Mouse (Mus musculus) cerebral cortex, adult 2 months (tissue): Measurements from ENCODE around the gene Acoxl.

Source experiments
- WGBS: fragments of 180-500 bp; shearing (Covaris S2); methylation state at CpG from one replicate; pipeline ENCODE4 v1.1.7; 2018; 5-methylcytosine and 5-hydroxymethylcytosine counted together

Acoxl gene

DNA sequence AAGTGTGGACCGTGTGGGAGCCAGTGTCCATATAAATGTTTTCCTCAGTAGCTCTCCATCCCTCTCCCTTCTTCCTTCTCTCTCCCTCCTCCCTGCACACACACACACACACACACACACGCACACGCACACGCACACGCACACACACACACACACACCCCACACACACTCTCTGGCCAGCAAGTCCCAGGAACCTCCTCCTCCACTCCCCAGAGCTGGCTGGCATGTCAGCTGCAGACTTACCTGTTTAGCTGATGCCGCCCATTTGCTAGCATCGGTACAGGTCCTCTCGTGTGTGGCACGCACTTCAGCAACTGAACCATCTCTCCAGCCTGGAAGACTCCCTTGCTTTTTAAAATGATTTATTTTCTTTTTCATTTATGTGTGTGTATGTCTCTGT lies 280.3 kb downstream of the Acoxl start:
- WGBS = 96% methylated on average over 9 of the region's 9 CpGs

DNA sequence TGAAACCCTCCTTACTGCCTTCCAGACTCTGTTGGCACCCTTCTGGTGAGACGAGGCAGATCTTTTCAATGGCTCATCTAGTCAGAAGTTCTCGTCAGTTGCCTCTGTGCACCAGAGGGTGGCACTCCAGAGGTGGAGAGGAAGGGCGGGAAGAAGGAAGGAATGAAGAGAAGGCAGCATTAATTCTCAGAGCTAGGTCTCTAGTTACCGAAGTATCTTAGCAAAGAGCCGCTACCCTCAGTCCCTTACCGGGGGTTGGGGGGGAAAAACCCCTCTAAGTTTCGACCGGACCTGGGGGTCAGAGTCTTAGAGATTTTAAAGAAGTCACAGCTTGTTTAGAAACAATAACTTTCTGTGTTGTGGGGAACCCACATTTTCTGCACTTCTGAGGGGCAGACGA lies 283.8 kb downstream of the Acoxl start:
- 2% methylated on average over 9 of the region's 9 CpGs for WGBS

DNA sequence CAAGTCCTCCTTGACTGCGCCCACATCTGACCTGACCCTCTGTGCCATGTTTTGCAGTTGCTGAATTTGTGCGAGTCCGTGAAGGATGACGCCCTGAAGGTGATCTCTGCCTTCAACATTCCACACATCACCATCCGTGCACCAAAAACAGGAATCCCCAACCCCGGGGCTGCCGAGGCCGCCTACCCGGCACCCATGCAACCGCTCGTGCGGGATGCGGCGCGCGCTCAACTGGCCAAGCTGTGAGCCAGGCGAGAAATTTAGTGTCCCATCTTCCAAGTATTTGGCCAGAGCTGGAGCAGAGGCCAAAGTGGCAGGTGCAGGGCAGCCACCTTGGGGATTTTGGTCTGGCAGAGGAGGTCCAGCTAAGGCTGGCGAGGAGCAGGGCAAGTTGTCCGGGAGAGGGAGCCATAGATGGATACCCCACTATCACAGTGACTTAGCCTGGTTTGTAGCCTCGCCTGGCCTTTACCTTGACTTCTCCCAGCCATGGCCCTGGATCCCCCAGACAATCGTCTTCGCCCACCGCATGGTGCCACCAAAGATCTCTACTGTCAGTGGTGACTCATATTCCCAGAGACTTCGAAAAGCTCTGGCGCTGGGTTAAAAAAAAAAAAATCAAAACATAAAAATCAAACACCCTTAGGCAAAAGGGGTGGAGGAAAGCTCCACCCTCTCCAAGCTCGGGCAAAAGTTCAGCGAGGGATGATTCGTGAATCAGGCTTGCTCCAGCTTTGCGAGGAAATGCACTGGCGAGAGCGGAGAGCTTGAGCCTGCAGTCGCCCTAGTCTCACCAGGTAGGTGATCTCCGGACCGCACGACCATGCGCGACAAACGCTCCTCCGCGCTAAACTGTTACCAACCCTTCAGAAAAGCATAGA lies 284.5 kb downstream of the Acoxl start:
- 6% methylated on average over 40 of the region's 40 CpGs for WGBS

DNA sequence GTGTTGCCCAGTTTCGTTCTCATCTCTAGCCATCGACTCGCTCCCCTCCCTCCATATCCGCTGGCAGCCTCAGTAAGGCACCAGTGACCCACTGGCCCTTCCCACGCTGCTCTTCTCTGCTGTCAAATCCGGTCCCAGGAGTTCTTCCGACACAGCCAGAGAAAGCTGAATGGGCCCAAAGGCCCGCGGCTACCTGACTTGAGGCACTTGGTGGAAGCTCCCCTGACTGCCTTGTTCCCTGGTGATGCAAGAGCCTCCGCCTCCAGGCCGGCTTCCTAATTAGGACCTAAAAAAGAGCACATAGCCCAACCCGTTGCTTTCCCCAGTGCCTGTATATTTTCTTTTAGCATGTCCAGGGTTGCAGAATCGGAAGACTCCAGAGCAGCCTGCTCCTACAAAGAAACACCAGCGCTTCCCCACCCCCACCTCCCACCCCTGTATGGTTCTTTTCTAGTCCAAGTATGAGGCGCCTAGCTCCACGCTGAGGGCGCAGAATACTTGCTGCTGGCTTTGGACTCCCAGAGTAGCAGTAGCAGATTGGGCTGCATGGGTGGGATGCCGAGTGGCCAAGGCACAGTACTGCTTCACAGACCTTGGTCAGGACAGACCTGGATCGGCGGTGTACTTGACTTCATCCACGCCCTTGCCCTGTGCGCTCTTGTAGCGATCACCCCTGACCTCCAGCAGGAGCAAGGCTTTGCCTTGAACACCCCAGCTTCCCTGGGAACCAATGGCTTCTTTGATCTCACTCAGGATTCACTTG lies 285.4 kb downstream of the Acoxl start:
- 11% methylated on average over 23 of the region's 23 CpGs for WGBS

DNA sequence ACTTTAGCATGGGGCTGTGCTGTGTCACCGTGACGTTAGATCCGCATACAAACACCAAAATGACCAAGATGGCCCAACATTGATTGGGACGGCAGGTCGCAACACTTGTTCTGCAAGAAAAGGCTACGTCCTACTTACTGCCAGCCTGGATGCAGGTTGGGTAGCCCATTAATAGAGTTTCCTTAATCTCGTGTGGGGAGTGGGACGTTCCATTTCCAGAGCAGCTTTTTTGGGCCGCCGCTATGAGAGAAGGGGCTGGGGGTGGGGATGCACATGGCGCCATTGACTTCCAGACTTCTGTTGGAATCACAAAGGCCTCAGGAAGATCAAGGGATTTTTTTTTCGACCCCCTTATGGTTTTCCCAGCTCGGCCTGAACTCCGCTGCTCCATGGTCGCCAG lies 286.0 kb downstream of the Acoxl start:
- WGBS = 24% methylated on average over 15 of the region's 15 CpGs

DNA sequence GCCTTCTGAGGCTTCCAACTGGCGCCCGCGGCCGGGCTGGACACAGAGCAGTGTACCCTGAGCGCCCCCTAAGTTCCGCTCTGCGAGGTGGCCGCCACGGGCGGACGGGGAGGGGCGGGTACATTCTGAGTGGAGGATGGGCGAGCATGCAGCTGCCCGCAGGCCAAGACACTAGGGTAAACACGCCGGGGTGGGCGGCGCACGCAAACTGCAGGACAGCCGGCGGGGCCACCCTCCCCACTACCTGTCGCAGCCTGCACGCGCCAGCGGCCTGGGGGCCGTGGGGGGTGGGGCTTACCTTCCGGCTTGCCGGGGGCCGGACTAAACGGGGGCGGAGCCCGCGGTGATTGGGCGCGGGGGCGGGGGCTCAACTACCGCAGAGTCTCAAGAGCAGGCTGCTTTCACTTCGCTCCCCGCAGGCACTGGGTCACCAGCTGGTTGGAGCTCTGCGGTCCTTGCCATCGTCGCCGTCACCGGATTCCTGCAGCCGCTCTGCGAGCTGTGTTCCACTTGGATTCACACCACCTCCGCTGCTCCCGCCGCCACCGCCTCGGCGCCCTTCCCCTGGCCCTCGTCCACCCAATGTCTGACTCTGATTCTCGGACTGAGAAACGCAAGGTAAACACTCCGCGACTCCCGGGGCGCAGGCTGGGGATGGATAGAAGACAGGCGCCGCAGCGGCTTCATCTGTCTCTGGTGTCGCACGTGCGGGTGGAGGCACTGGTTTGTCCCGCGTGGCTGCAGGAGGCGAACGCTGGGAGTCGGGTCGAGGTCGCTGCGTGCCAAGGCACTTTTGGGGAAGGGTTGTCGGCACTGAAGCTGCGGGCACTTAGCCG lies 287.2 kb downstream of the Acoxl start, which contains the start of gene Bcl2l11:
Gene Bcl2l11, plus strand, starts transcription at position 404 of the 836 bp plus-strand sequence.
- WGBS = under 1% methylated on average over 76 of the region's 76 CpGs

DNA sequence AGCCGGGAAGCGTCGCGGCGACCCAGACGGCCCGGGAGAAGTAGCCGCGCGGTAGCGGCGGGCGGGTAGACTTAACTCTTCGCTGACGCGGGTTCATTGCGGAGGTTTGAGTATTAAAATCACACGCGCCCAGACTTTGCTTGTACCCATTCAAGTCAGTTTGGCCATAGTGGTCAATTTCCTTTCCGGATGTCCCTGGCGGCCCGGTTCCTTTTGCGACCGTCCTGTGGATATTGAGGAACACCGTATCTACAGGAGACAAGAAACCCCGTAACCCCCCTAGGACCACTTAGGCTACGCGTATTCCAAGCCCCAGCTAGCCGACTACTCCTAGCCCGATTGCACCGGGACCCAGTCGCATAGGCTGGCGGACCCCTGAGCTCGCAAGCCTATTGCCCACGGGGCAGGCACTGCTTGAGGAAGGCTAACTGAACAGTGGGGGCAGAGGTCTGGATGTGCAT lies 287.9 kb downstream of the Acoxl start:
- under 1% methylated on average over 35 of the region's 35 CpGs for WGBS

DNA sequence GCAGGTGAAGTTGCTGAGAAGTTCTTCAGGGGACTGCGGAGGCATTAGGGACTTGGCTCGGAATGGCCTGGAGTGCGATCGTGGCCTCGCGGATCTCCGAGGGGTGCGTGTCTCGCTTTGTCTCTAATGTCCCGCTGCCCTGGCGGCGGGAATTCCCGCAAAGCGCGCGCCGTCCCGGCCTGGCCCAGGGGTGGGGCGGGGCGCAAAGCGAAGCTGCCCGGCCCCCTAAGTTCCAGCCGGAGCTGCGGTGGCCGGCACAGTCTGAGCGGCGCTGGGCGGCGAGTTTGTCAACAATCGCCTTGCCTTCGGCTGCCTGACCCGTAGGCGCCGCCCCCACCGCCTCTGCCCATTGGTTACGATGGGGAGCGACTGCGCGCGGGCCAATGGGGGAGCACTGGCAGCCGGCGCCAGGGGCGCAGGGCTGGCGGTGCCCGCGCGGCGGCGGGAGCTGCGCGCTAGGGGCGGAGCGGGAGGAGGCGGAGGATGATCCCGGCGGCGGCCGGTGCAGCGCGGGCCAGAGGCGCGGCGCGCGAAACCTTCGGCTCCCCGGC lies 288.5 kb downstream of the Acoxl start:
- WGBS = under 1% methylated on average over 59 of the region's 67 CpGs

DNA sequence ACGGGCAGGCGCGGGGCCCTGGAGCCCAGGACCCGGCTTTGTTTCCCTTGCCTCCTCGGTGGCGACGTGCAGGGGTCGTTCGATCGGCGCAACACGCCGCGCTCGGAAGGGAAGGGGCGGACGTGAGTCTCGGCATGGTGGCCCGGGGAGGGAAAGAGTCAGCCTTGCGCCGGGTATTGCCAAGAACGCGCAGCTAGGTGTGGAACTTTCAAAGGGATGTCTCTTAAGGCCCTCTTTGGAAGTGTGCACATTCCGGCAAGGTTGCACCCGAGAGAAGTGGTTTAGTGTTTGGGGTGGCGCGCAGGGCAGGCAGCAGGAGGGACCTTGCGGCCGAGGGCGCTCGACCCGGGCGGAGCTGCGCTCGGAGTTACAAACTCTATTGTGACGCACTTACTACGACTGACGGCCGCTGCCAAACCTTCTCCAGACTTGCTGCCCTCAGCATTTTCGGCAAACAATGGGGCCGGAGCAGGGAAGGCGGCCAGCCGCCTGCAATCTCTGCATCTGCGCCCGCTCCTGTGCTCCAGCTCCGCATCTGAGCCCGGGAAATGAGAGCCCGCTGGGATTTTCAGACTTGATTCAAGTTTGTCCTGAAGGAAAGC lies 289.1 kb downstream of the Acoxl start:
- WGBS = 2% methylated on average over 48 of the region's 48 CpGs

DNA sequence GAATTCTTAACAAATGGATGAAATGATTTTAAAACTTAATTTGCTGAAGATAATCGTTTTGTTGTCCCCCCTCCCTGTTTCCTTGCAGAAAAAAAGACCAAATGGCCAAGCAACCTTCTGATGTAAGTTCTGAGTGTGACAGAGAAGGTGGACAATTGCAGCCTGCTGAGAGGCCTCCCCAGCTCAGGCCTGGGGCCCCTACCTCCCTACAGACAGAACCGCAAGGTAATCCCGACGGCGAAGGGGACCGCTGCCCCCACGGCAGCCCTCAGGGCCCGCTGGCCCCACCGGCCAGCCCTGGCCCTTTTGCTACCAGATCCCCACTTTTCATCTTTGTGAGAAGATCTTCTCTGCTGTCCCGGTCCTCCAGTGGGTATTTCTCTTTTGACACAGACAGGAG lies 289.9 kb downstream of the Acoxl start:
- WGBS = 67% methylated on average over 10 of the region's 10 CpGs

DNA sequence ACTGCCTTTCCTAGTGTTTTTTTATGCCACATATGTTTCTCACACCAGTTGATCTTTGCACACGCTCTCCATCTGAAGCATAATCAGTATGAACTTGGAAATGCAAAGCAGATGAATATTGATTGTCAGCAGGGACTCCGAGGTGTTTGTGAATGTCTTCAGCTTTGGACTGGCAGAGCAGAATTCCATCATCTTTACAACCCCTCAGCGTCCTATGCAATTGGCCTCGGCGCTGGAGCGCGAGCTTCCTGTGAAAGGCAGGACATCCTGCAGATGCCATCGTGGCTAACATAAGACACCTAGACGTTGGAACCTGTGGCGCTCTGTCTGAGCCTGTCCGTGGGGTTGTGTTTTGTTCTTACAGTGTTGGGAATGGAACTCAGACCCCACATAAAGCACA lies 292.8 kb downstream of the Acoxl start:
- 90% methylated on average over 11 of the region's 11 CpGs for WGBS

DNA sequence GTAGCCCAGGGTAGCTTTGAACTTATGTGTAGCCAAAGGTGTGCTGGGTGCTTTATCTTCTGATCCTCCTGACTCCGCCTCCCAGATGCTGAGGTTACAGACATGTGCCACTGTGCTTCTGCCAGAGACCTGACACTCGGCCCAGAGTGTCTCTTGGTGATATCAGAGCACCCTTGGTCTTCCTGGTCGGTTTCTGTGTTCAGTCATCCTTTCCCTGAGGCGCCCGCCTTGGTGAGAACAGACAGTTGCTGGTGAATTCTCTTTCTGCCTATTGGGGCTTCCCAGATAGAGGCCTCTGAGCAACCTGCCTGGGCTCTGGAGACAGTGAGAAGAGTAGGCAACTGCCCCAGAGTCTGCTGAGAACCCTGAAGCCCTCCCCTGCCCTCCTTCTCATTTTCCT lies 294.0 kb downstream of the Acoxl start:
- 95% methylated on average over 5 of the region's 5 CpGs for WGBS

DNA sequence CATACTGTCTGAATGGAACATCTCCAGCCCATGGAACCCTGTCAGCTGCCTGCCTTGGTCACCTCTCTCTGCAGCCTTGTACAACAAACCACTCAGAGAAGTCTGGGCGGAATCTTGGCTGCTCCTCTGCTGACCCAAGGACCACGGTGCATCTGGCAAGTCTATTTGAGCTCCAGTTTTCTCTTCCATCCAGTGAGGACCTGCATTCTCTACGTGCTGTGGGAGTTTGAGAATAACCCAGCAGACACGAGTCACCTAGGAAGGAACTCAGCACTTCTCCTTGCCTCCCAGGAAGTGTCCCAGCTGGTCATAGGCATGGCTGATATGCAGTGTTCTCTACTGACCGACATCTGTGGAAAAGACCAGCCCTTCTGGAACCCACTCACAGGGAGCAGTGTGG lies 295.8 kb downstream of the Acoxl start:
- 84% methylated on average over 5 of the region's 5 CpGs for WGBS

DNA sequence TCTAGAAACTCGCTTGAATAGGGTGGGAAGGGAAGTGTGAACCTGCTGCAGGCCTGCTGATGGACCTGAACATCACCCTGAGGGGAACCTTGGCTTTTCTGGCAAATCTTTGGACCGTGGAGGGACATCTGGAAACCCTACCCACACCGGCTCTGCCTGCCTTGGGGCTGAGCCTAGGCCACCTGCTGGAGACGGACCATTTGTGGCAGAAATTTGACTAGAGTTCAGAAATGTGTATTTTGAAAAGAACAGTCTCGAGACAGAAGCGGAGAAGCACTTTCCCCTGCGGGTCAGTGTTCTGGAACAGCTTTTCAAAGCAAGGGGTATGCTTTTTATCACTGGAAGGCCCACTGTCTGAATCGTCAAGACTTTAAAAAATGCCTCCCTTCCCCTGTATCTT lies 296.3 kb downstream of the Acoxl start:
- WGBS = 81% methylated on average over 8 of the region's 8 CpGs

DNA sequence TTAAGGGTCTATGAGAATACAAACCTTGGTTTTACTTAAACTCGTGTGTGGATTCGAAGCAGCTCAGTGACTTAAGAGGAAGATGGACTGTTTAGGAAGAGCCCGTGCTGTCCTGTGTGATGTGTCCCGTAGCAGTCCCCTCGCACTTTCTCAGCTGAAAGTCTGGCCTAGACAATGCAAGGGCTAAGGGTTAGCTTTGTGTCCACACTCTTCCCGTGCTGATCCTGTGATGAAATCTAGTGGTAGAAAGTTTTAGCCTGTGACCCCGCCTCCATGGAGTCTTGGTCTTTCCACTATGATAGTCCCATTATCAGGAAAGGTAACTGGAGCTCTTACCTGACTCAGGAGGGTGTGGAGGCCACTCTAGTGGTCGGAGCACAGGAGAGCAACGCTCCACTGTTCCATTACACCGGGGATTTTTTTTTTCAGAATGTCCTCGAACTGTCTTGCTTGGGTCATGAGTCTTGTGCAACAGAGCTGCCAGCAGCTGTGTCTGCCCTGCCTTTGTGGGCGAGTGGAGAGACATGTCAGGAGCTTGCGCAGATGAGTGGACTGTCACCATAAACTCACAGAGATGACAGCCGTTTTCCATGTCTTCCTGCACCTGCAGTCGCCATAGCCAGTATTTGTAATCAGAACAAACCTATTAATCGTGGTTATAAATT lies 298.2 kb downstream of the Acoxl start:
- 91% methylated on average over 16 of the region's 16 CpGs for WGBS

DNA sequence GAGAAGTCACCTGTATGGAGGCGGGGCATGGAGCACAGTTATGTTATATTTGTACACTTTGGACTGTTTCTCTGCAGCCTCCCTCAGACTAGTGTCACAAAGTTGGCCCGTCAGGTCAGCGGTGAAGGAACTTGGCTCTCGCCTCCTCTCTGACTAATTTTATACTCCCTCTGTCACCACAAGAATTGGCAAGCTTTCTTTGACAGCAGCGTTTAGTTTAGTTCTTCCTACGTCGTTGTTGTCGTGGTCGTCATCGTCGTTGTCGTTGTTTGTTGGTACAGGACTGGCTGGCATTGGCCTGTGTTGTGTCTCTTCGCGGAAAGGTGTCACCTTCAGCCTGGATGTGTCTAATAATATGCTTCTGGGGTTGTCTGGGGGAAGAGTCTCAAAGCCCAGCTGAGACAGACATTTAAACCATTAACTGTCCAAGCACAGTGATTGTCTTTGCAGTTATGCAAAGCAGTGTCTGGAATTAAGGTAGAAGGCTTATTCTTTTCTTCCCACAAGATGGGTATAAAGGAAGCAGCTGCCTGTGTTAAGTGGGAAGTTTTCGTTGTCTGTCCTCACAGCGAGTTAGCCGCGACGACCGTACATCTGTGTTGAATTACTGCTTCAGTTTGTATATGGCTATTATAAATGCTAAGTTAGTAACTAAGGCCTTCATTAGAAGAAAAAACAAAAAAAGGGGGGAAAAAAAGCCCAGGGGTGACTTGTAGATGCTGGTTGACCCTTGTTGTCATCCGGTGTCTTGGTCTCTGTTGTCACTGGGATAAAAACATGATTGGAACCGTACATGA lies 299.0 kb downstream of the Acoxl start:
- 76% methylated on average over 22 of the region's 22 CpGs for WGBS

DNA sequence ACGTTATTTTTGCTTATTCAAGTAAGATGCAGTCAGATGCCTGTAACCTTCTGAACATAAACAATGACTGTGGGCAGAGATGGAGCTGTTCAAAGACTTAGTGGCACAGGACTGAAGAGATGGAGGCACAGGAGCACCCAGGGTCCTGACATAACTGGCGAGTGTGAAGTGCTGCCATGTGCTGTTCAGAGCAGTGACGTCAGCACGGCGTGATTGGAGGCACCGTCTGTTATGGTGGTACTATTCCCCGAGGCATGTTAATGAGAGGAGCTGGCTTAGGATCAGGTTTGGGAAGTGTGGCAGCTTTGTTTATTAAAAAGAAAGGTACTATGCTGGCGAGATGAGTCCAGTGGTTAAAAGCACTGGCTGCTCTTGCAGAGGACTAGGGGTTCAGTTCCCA lies 300.2 kb downstream of the Acoxl start:
- 64% methylated on average over 8 of the region's 8 CpGs for WGBS

DNA sequence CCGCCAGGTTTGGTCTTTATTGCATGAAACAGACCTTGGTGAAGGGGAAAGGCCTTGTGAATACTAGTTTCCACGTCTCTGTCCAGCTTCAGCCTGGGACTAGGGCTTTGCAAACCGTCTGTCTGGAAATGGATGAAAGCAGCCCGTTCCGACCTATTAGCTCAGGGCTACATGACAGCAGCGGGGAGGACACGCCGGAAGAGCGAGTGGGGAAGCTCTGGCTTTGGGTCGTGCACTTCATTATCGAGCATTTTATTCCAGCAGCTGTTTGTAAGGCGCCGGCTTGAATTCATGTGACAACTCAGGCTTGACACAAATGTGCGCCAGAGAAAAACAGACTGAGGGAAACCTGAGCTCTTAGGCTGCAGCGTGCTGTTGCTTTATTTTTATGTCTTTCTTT lies 301.1 kb downstream of the Acoxl start:
- WGBS = 63% methylated on average over 15 of the region's 15 CpGs

DNA sequence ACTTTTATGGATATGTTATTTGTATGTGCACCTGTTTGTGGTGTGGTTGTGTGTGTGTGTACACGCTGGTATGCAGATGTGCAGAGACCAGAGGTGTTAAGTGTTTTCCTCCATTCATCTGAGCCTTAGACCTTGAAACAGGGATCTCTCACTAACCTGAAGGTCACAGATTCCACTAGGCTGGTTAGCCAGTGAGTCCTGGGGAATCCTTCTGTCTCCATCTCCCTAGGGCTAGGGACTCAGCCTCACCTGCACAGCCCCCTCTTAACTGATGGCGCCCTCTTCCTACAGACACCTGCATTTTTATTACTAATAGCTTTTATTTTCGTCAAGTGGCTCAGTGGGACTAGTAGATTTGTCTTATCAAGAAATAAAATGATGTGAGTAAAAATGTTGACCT lies 301.5 kb downstream of the Acoxl start:
- WGBS = 86% methylated on average over 3 of the region's 3 CpGs

DNA sequence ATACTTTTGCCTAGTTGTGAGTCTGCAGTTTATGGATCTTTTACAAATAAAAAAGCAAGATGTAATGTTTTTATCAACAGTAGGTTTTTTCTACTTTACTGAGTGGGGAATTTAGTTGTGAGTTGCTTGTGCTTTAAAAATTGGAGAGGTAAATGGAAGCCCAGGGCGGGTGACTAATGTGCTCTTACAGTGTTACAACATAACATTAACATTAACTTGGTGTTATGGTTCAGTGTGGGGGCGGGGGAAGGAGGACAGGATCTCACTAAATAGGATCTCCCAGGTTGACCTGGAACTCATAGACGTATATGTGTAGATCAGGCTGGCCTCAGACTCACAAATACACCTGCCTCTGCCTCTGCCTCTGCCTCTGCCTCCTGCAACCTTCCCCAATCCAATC lies 306.8 kb downstream of the Acoxl start:
- 87% methylated on average over 3 of the region's 3 CpGs for WGBS
